ENCODE assay signal across 11 mouse cellular contexts in genomic region chr7:139544706-139545625, GRCm38 (mm10). TPM values are rescaled to one million over a fixed set of nuclear protein-coding genes. Genes with fewer than 3 reads are reported as not detected.
A peak's percentile ranks its signal among the peaks of the same experiment; 100 is the strongest.
DNase-seq lines count a peak whose midpoint lies in the region; ATAC-seq and TF ChIP-seq lines count a peak whose summit lies in the region.
"Had no signal": no experiment of that assay in that cellular context is flagged by ENCODE, and none has a peak within 500 bp of the region (broad histone marks: within the 10 kb centered on the region; RNA-seq: fewer than 3 reads in every experiment).

No protein-coding gene starts in this region.

- peaks cover 20% of the 10 kb centered on the region; the same call in 1 of the 2 replicates for H3K4me1 ChIP-seq in cerebellum, adult 2 months (ENCODE audit: control insufficient read depth, insufficient read depth, low read length)
- peaks cover 20% of the 10 kb centered on the region for H3K4me1 ChIP-seq in hindbrain, embryonic 15.5 days (replicated peaks)
- H3K4me1 ChIP-seq in midbrain, embryonic 14.5 days (ENCODE audit: control insufficient read depth, insufficient read depth, low read length): peaks cover 9% of the 10 kb centered on the region

- H3K36me3 ChIP-seq in hindbrain, embryonic 15.5 days: no peaks in the 10 kb centered on the region
- no peaks in the 10 kb centered on the region for H3K36me3 ChIP-seq in midbrain, embryonic 14.5 days (ENCODE audit: control insufficient read depth, insufficient read depth, low read length)

- no peak overlapping the region for H3K4me2 ChIP-seq in hindbrain, embryonic 15.5 days
- peak overlapping the region; percentile 9; the same call in 1 of the 2 replicates for H3K4me2 ChIP-seq in midbrain, embryonic 14.5 days (ENCODE audit: low read length)
- H3K4me2 ChIP-seq: embryonic facial prominence, embryonic 15.5 days; limb, embryonic 15.5 days had no signal

- peak overlapping the region; percentile 78; the same call in 1 of the 2 replicates for H3K27ac ChIP-seq in cerebellum, adult 2 months (ENCODE audit: insufficient read depth, low read length)
- peak overlapping the region; percentile 52 for H3K27ac ChIP-seq in hindbrain, embryonic 15.5 days (replicated peaks)
- peak overlapping the region; percentile 58 for H3K27ac ChIP-seq in midbrain, embryonic 14.5 days (replicated peaks; ENCODE audit: low read depth, low read length)
- H3K27ac ChIP-seq: embryonic facial prominence, embryonic 15.5 days; limb, embryonic 15.5 days had no signal

- H3K27me3 ChIP-seq in cerebellum, adult 2 months (ENCODE audit: control insufficient read depth, insufficient read depth, low read length): no peaks in the 10 kb centered on the region
- peaks cover 69% of the 10 kb centered on the region for H3K27me3 ChIP-seq in hindbrain, embryonic 15.5 days
- peaks cover 79% of the 10 kb centered on the region for H3K27me3 ChIP-seq in midbrain, embryonic 14.5 days (ENCODE audit: control insufficient read depth, insufficient read depth, low read length)
- H3K27me3 ChIP-seq: embryonic facial prominence, embryonic 15.5 days; limb, embryonic 15.5 days had no signal

- peak; percentile 90 for ATAC-seq in hindbrain, embryonic 15.5 days (ENCODE audit: low FRiP score, low read depth)
- ATAC-seq in midbrain, embryonic 14.5 days (ENCODE audit: low FRiP score, low TSS enrichment): peak; percentile 90
- no peak for ATAC-seq in erythroblast, adult 5-6 weeks (replicated peaks; ENCODE audit: low FRiP score, poor library complexity, severe bottlenecking)

- TF ChIP-seq CTCF in cerebellum, adult 2 months (IDR thresholded peaks at IDR 0.05; ENCODE audit: borderline replicate concordance, insufficient read depth, low read depth, low read length): no peak

- TF ChIP-seq POLR2A in cerebellum, adult 2 months (IDR thresholded peaks at IDR 0.05; ENCODE audit: borderline replicate concordance, insufficient read depth, low read length): no peak

- no peak overlapping the region for H3K4me3 ChIP-seq in cerebellum, adult 2 months (replicated peaks; ENCODE audit: insufficient read depth, low read depth, low read length)
- H3K4me3 ChIP-seq in hindbrain, embryonic 15.5 days: no peak overlapping the region
- no peak overlapping the region for H3K4me3 ChIP-seq in midbrain, embryonic 14.5 days (replicated peaks; ENCODE audit: low read depth, low read length)
- H3K4me3 ChIP-seq: embryonic facial prominence, embryonic 15.5 days; limb, embryonic 15.5 days had no signal

- WGBS in cerebellum, adult 2 months: 62% methylated on average over 12 of the region's 12 CpGs
- WGBS in hindbrain, embryonic 15.5 days: 19% methylated on average over 12 of the region's 12 CpGs
- WGBS in midbrain, embryonic 14.5 days: 21% methylated on average over 12 of the region's 12 CpGs

- DNase-seq in cerebellum, adult 2 months: peak in 1 of 2 experiments; percentile 34
- DNase-seq in cerebellum, postnatal 4 days (ENCODE audit: low spot score in 2 of 2): no peak
- peak; percentile 66 for DNase-seq in brain, embryonic 18.5 days (ENCODE audit: low read depth, low spot score)
- DNase-seq in midbrain, embryonic 14.5 days: peak; percentile 81
- DNase-seq in spleen, postnatal 10 days (ENCODE audit: low spot score in 2 of 2): no peak
- DNase-seq in thymus, postnatal 14 days: no peak
- DNase-seq: thymus, postnatal 25 days had no signal

- no peak overlapping the region for H3K9ac ChIP-seq in hindbrain, embryonic 15.5 days
- H3K9ac ChIP-seq in midbrain, embryonic 14.5 days (replicated peaks; ENCODE audit: low read length): no peak overlapping the region
- H3K9ac ChIP-seq: embryonic facial prominence, embryonic 15.5 days; limb, embryonic 15.5 days had no signal

- no peaks in the 10 kb centered on the region for H3K9me3 ChIP-seq in hindbrain, embryonic 15.5 days
- no peaks in the 10 kb centered on the region for H3K9me3 ChIP-seq in midbrain, embryonic 14.5 days (ENCODE audit: control insufficient read depth, low read length)
- H3K9me3 ChIP-seq: embryonic facial prominence, embryonic 15.5 days; limb, embryonic 15.5 days had no signal

RNA-seq across cellular contexts. Expression of gene Nkx6-2, which starts 37.6 kb away (rescaled TPM):
- polyA plus RNA-seq in cerebellum, adult 2 months (2012; rRNA removed): 31.7 and 35.9 TPM in 2 replicates
- 9.3 and 10.2 TPM in 2 replicates for polyA plus RNA-seq in hindbrain, embryonic 15.5 days (2015; fragmentation: Nextera tagmentation; extraction: Ambion mirVana)
- polyA plus RNA-seq in midbrain, embryonic 14.5 days (2014; fragmentation: Nextera tagmentation; extraction: Ambion mirVana): 8.0 and 9.0 TPM in 2 replicates
- total RNA-seq in erythroblast, adult 5-6 weeks (2015; ENCODE audit: low replicate concordance): not detected in 2 replicates
- total RNA-seq in erythroblast, adult 5-6 weeks (2017; ENCODE audit: low replicate concordance): not detected in 2 replicates
- polyA plus RNA-seq: embryonic facial prominence, embryonic 15.5 days had no signal

Comparison
In these comparisons a context has a peak if more than half of its experiments do, and no peak if none do; other contexts are left out.
1. DNase-seq: peak in brain, embryonic 18.5 days (single experiment) and midbrain, embryonic 14.5 days (single experiment); none in cerebellum, postnatal 4 days (0 of 2), spleen, postnatal 10 days (0 of 2) and thymus, postnatal 14 days (single experiment).
2. Peak in every context shown above with its lines, with median percentiles within 50 percentile points of each other: H3K27ac ChIP-seq.